Mouse (Mus musculus) liver, postnatal 0 days (tissue): ENCODE data around the gene Ccdc171.

ENCODE experiments used
- CTCF ChIP-seq: sonication (generic); IDR thresholded peaks from 2 replicates; pipeline ENCODE4 v1.5.1; 2016; ENCODE audit warnings: antibody characterized with exemption, low read depth
- EP300 ChIP-seq: IDR thresholded peaks from 2 replicates; pipeline ENCODE4 v1.6.1; 2016; ENCODE audit warnings: antibody characterized with exemption, low read depth, mild to moderate bottlenecking

DNA sequence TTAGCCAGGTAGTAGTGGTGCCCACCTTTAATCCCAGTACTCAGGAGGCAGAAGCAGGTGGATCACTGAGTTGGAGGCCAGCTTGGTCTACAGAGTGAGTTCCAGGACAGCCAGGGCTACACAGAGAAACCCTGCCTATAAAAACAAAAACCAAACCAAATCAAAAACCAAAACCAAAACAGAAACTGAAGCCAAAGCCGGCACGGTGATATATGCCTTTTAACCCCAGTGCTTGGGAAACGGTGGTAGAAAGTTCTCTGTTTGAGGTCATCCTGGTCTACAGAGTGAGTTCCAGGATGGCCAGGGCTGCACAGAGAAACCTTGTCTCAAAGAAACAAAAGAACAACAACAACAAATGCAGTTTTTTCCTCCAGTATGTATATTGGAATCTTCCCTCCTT, 13.1 kb upstream of the Ccdc171 start:
- TF ChIP-seq CTCF: no peak
- no peak for TF ChIP-seq EP300
